In genomic region chr16:56072533-56072932, GRCm38 (mm10) we compare ENCODE assay signal across 21 mouse cellular contexts. TPM values are rescaled to one million over a fixed set of nuclear protein-coding genes. Genes with fewer than 3 reads are reported as not detected.
DNase-seq lines count a peak whose midpoint lies in the region; ATAC-seq and TF ChIP-seq lines count a peak whose summit lies in the region.
"Had no signal": no experiment of that assay in that cellular context is flagged by ENCODE, and none has a peak within 500 bp of the region (broad histone marks: within the 10 kb centered on the region; RNA-seq: fewer than 3 reads in every experiment).

No protein-coding gene starts in this region.

- H3K9me3 ChIP-seq in erythroblast, embryonic 14.5 days (ENCODE audit: control insufficient read depth, low read length): no peaks in the 10 kb centered on the region
- H3K9me3 ChIP-seq in liver, embryonic 11.5 days (ENCODE audit: control insufficient read depth, low read length): no peaks in the 10 kb centered on the region
- no peaks in the 10 kb centered on the region for H3K9me3 ChIP-seq in liver, embryonic 14.5 days (ENCODE audit: control insufficient read depth, low read length)
- H3K9me3 ChIP-seq in embryonic facial prominence, embryonic 10.5 days: no peaks in the 10 kb centered on the region
- H3K9me3 ChIP-seq: forebrain, embryonic 15.5 days; heart, embryonic 13.5 days; hindbrain, embryonic 12.5 days had no signal

- peak overlapping the region; percentile 32; the same call in 1 of the 2 replicates for H3K9ac ChIP-seq in liver, embryonic 11.5 days (ENCODE audit: low read depth, low read length)
- H3K9ac ChIP-seq in liver, embryonic 14.5 days (replicated peaks): peak overlapping the region; percentile 43
- H3K9ac ChIP-seq: forebrain, embryonic 15.5 days; heart, embryonic 13.5 days; hindbrain, embryonic 12.5 days had no signal

- H3K27ac ChIP-seq in liver, embryonic 11.5 days (ENCODE audit: low read depth, low read length): peak overlapping the region; percentile 85
- H3K27ac ChIP-seq in liver, embryonic 14.5 days: peak overlapping the region; percentile 92
- H3K27ac ChIP-seq in embryonic facial prominence, embryonic 10.5 days (replicated peaks): no peak overlapping the region
- H3K27ac ChIP-seq in thymus, adult 2 months (ENCODE audit: control insufficient read depth, insufficient read depth, low read length): no peak overlapping the region
- H3K27ac ChIP-seq: forebrain, embryonic 15.5 days; hindbrain, embryonic 12.5 days had no signal

- H3K4me1 ChIP-seq in erythroblast, embryonic 14.5 days (ENCODE audit: control insufficient read depth): peaks cover 86% of the 10 kb centered on the region
- H3K4me1 ChIP-seq in liver, embryonic 11.5 days (replicated peaks; ENCODE audit: control insufficient read depth, insufficient read depth, low read length): peaks cover 28% of the 10 kb centered on the region
- peaks cover 64 to 66% of the 10 kb centered on the region in 2 experiments for H3K4me1 ChIP-seq in liver, embryonic 14.5 days (replicated peaks; ENCODE audit: control insufficient read depth in 2 of 2, insufficient read depth in 2 of 2, low read length in 1 of 2)
- peaks cover 11% of the 10 kb centered on the region for H3K4me1 ChIP-seq in embryonic facial prominence, embryonic 10.5 days
- peaks cover 10% of the 10 kb centered on the region for H3K4me1 ChIP-seq in thymus, adult 2 months (replicated peaks; ENCODE audit: control insufficient read depth, insufficient read depth, low read length)

- TF ChIP-seq POLR2A in thymus, adult 2 months (IDR thresholded peaks at IDR 0.05; ENCODE audit: control insufficient read depth, extremely low read depth, insufficient read depth, low read length, poor library complexity): no peak

- H3K4me3 ChIP-seq in erythroblast, embryonic 14.5 days (replicated peaks): peak overlapping the region; percentile 64
- H3K4me3 ChIP-seq in liver, embryonic 11.5 days (ENCODE audit: low read depth, low read length): no peak overlapping the region
- H3K4me3 ChIP-seq in liver, embryonic 14.5 days (ENCODE audit: insufficient read depth in 1 of 2, low read depth in 2 of 2, low read length in 2 of 2): no peak overlapping the region
- no peak overlapping the region for H3K4me3 ChIP-seq in embryonic facial prominence, embryonic 10.5 days
- no peak overlapping the region for H3K4me3 ChIP-seq in thymus, adult 2 months (ENCODE audit: control insufficient read depth, insufficient read depth, low read length)
- H3K4me3 ChIP-seq: forebrain, embryonic 15.5 days; heart, embryonic 13.5 days; hindbrain, embryonic 12.5 days had no signal

- peaks cover 14% of the 10 kb centered on the region for H3K36me3 ChIP-seq in erythroblast, embryonic 14.5 days (ENCODE audit: control insufficient read depth)
- H3K36me3 ChIP-seq in liver, embryonic 11.5 days (ENCODE audit: control insufficient read depth, insufficient read depth, low read length): no peaks in the 10 kb centered on the region
- H3K36me3 ChIP-seq in liver, embryonic 14.5 days (replicated peaks; ENCODE audit: control insufficient read depth, insufficient read depth, low read depth): no peaks in the 10 kb centered on the region
- no peaks in the 10 kb centered on the region for H3K36me3 ChIP-seq in embryonic facial prominence, embryonic 10.5 days (replicated peaks)
- H3K36me3 ChIP-seq in thymus, adult 2 months (ENCODE audit: control insufficient read depth, insufficient read depth, low read length): no peaks in the 10 kb centered on the region
- H3K36me3 ChIP-seq: forebrain, embryonic 15.5 days; heart, embryonic 13.5 days; hindbrain, embryonic 12.5 days had no signal

- DNase-seq in liver, embryonic 11.5 days (ENCODE audit: low spot score): peak; percentile 17
- DNase-seq in liver: no peak
- no peak for DNase-seq in liver, embryonic 14.5 days (ENCODE audit: low read depth in 3 of 3, low spot score in 3 of 3)
- no peak for DNase-seq in embryonic facial prominence, embryonic 10.5 days (ENCODE audit: low spot score)
- no peak for DNase-seq in thymus, adult 2 months
- DNase-seq: adrenal gland, postnatal 14 days; B cell, adult 2 months; cerebellum, adult 18-20 months; cerebellum, adult 9-11 months; cerebellum, postnatal 36 days; gastrocnemius, postnatal 10 days; heart, postnatal 4 days had no signal

- no peak overlapping the region; the same call in 1 of the 2 replicates for H3K4me2 ChIP-seq in liver, embryonic 11.5 days
- H3K4me2 ChIP-seq in liver, embryonic 14.5 days (ENCODE audit: low read depth): peak overlapping the region; percentile 68
- H3K4me2 ChIP-seq: forebrain, embryonic 15.5 days; hindbrain, embryonic 12.5 days had no signal

- no peak for TF ChIP-seq EP300 in liver, embryonic 14.5 days (IDR thresholded peaks at IDR 0.05; ENCODE audit: low read depth)

- H3K27me3 ChIP-seq in erythroblast, embryonic 14.5 days (ENCODE audit: control insufficient read depth): no peaks in the 10 kb centered on the region
- no peaks in the 10 kb centered on the region for H3K27me3 ChIP-seq in liver, embryonic 11.5 days (replicated peaks; ENCODE audit: control insufficient read depth, insufficient read depth, low read length)
- H3K27me3 ChIP-seq in liver, embryonic 14.5 days (ENCODE audit: control insufficient read depth, insufficient read depth, low read length): no peaks in the 10 kb centered on the region
- no peaks in the 10 kb centered on the region for H3K27me3 ChIP-seq in embryonic facial prominence, embryonic 10.5 days (replicated peaks; ENCODE audit: low read depth, poor library complexity, severe bottlenecking)
- H3K27me3 ChIP-seq in thymus, adult 2 months (ENCODE audit: control insufficient read depth, insufficient read depth, low read length): no peaks in the 10 kb centered on the region
- H3K27me3 ChIP-seq: forebrain, embryonic 15.5 days; hindbrain, embryonic 12.5 days had no signal

- 73% methylated on average over 6 of the region's 6 CpGs for WGBS in liver, embryonic 11.5 days
- 69% methylated on average over 6 of the region's 6 CpGs for WGBS in liver, embryonic 14.5 days (ENCODE audit: insufficient replicate concordance)
- WGBS in embryonic facial prominence, embryonic 10.5 days: 82% methylated on average over 6 of the region's 6 CpGs
- WGBS in thymus, adult 2 months: 90% methylated on average over 6 of the region's 6 CpGs

- no peak for ATAC-seq in erythroblast, adult 5-6 weeks (replicated peaks; ENCODE audit: low FRiP score, poor library complexity, severe bottlenecking)
- ATAC-seq in liver, embryonic 11.5 days (replicated peaks; ENCODE audit: low FRiP score): no peak
- ATAC-seq in liver, embryonic 14.5 days (ENCODE audit: insufficient read depth): no peak
- ATAC-seq: activated CD4-positive, CD25-positive, alpha-beta regulatory T cell, adult 4 months; CD4-positive, CD25-positive, alpha-beta regulatory T cell, adult 4 months; forebrain, embryonic 15.5 days; hindbrain, embryonic 16.5 days; Patski had no signal

- no peak for TF ChIP-seq CTCF in liver, embryonic 14.5 days (IDR thresholded peaks at IDR 0.05; ENCODE audit: low read depth)
- no peak for TF ChIP-seq CTCF in thymus, adult 2 months (IDR thresholded peaks at IDR 0.05; ENCODE audit: borderline replicate concordance, control insufficient read depth, extremely low read depth, insufficient read depth, low read length, poor library complexity)

RNA-seq across cellular contexts. Expression of gene Senp7, which starts 24.4 kb away (rescaled TPM):
- 1.0 and 2.8 TPM in 2 replicates for polyA plus RNA-seq in erythroblast, embryonic 14.5 days (2012)
- 93.6 and 141 TPM in 2 replicates for total RNA-seq in erythroblast, adult 5-6 weeks (2015; ENCODE audit: low replicate concordance)
- total RNA-seq in erythroblast, adult 5-6 weeks (2017; ENCODE audit: low replicate concordance): 90.5 and 92.9 TPM in 2 replicates
- 24.1 and 29.2 TPM in 2 replicates for polyA plus RNA-seq in liver, embryonic 11.5 days (2014; fragmentation: Nextera tagmentation; extraction: Ambion mirVana)
- 6.9 and 8.7 TPM in 2 replicates for polyA plus RNA-seq in liver, embryonic 14.5 days (2012; rRNA removed)
- polyA plus RNA-seq in liver, embryonic 14.5 days (2014; fragmentation: Nextera tagmentation; extraction: Ambion mirVana): 15.5 and 16.9 TPM in 2 replicates
- polyA plus RNA-seq in embryonic facial prominence, embryonic 10.5 days (2016; fragmentation: Nextera tagmentation; extraction: Ambion mirVana): 30.9 and 35.3 TPM in 2 replicates
- polyA plus RNA-seq in thymus, adult 2 months (2012; rRNA removed): 11.2 and 14.1 TPM in 2 replicates

RNA-seq across cellular contexts. Expression of gene Trmt10c, which starts 34.9 kb away (rescaled TPM):
- 0.19 and 0.21 TPM in 2 replicates for polyA plus RNA-seq in erythroblast, embryonic 14.5 days (2012)
- 1.7 and 6.5 TPM in 2 replicates for total RNA-seq in erythroblast, adult 5-6 weeks (2015; ENCODE audit: low replicate concordance)
- total RNA-seq in erythroblast, adult 5-6 weeks (2017; ENCODE audit: low replicate concordance): 3.9 and 4.7 TPM in 2 replicates
- polyA plus RNA-seq in liver, embryonic 11.5 days (2014; fragmentation: Nextera tagmentation; extraction: Ambion mirVana): 38.5 and 41.8 TPM in 2 replicates
- polyA plus RNA-seq in liver, embryonic 14.5 days (2012; rRNA removed): 3.2 and 6.1 TPM in 2 replicates
- 16.1 and 17.7 TPM in 2 replicates for polyA plus RNA-seq in liver, embryonic 14.5 days (2014; fragmentation: Nextera tagmentation; extraction: Ambion mirVana)
- polyA plus RNA-seq in embryonic facial prominence, embryonic 10.5 days (2016; fragmentation: Nextera tagmentation; extraction: Ambion mirVana): 33.6 TPM in 2 replicates
- 6.5 and 6.8 TPM in 2 replicates for polyA plus RNA-seq in thymus, adult 2 months (2012; rRNA removed)

RNA-seq across cellular contexts. Expression of gene Pcnp, which starts 43.0 kb away (rescaled TPM):
- polyA plus RNA-seq in erythroblast, embryonic 14.5 days (2012): 4.4 and 6.3 TPM in 2 replicates
- total RNA-seq in erythroblast, adult 5-6 weeks (2015; ENCODE audit: low replicate concordance): 14.0 and 55.6 TPM in 2 replicates
- 42.2 and 47.1 TPM in 2 replicates for total RNA-seq in erythroblast, adult 5-6 weeks (2017; ENCODE audit: low replicate concordance)
- polyA plus RNA-seq in liver, embryonic 11.5 days (2014; fragmentation: Nextera tagmentation; extraction: Ambion mirVana): 195 and 210 TPM in 2 replicates
- polyA plus RNA-seq in liver, embryonic 14.5 days (2012; rRNA removed): 22.2 and 33.6 TPM in 2 replicates
- polyA plus RNA-seq in liver, embryonic 14.5 days (2014; fragmentation: Nextera tagmentation; extraction: Ambion mirVana): 102 and 107 TPM in 2 replicates
- polyA plus RNA-seq in embryonic facial prominence, embryonic 10.5 days (2016; fragmentation: Nextera tagmentation; extraction: Ambion mirVana): 307 and 319 TPM in 2 replicates
- polyA plus RNA-seq in thymus, adult 2 months (2012; rRNA removed): 17.0 and 18.9 TPM in 2 replicates

Comparison
In these comparisons a context has a peak if more than half of its experiments do, and no peak if none do; other contexts are left out.
1. H3K27ac ChIP-seq: peak in liver, embryonic 11.5 days (single experiment) and liver, embryonic 14.5 days (single experiment); none in embryonic facial prominence, embryonic 10.5 days (single experiment) and thymus, adult 2 months (single experiment).